In the genomic region with DNA sequence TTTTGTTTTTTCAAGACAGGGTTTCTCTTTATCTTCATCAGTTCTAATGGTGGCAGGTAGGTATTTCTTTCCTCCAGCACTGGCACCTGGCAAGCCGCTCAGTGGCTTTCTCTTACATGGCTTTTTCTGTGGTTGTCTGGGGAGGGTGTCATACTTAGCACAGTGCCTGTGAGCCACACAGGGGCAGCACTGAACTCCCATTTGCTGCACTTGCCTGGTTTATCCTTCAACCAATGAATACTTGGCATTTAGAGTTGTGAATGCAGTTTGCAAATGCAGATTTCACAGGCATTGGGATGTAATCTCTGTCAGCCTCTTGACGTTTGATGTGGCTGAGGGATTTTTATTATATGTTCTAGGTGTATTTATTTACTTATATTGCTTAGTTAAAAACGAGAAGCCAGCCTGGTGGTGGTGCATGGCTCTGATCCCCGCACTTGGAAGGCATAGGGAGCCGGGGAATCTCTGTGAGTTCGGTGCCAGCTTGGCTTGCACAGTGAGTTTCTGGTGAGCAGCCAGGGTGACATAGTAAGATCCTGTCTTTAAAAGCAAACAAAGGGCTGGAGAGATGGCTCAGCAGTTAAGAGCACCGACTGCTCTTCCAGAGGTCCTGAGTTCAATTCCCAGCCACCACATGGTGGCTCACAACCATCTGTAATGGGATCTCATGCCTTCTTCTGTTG, we compare ENCODE assay signal across 8 mouse cellular contexts. TPM values are rescaled to one million over a fixed set of nuclear protein-coding genes. Genes with fewer than 3 reads are reported as not detected.
A peak's percentile ranks its signal among the peaks of the same experiment; 100 is the strongest.
DNase-seq lines count a peak whose midpoint lies in the region; ATAC-seq and TF ChIP-seq lines count a peak whose summit lies in the region.

No protein-coding gene starts in this region.

- no peak overlapping the region for H3K4me2 ChIP-seq in embryonic facial prominence, embryonic 13.5 days
- no peak overlapping the region for H3K4me2 ChIP-seq in limb, embryonic 14.5 days (replicated peaks; ENCODE audit: low read depth, low read length, severe bottlenecking)

- H3K9me3 ChIP-seq in embryonic facial prominence, embryonic 13.5 days, result no peaks in the 10 kb centered on the region
- H3K9me3 ChIP-seq in embryonic facial prominence, embryonic 10.5 days, result no peaks in the 10 kb centered on the region
- no peaks in the 10 kb centered on the region for H3K9me3 ChIP-seq in limb, embryonic 14.5 days (ENCODE audit: control insufficient read depth, low read length)

- ATAC-seq in embryonic facial prominence, embryonic 13.5 days (ENCODE audit: insufficient number of reproducible peaks, insufficient read depth, low FRiP score, low TSS enrichment, low read depth), result no peak
- ATAC-seq in limb, embryonic 14.5 days (ENCODE audit: low FRiP score, low read depth), result no peak
- no peak for ATAC-seq in megakaryocyte-erythroid progenitor cell, adult 5-6 weeks (replicated peaks; ENCODE audit: low FRiP score, low TSS enrichment, poor library complexity, severe bottlenecking)

- intact Hi-C loops in left cerebral cortex, postnatal 14 days (cut with DNase I), result no loop called here
- intact Hi-C loops in left cerebral cortex, postnatal 4 days (cut with DNase I), result no loop called here

- H3K27ac ChIP-seq in embryonic facial prominence, embryonic 13.5 days, result peak overlapping the region; percentile 92; the same call in 1 of the 2 replicates
- no peak overlapping the region for H3K27ac ChIP-seq in embryonic facial prominence, embryonic 10.5 days (replicated peaks)
- H3K27ac ChIP-seq in bone marrow, adult 2 months (ENCODE audit: control insufficient read depth, insufficient read depth, low read depth, low read length, poor library complexity), result no peak overlapping the region
- H3K27ac ChIP-seq in limb, embryonic 14.5 days (replicated peaks; ENCODE audit: low read depth, low read length), result peak overlapping the region; percentile 90; the same call in 1 of the 2 replicates

- no peaks in the 10 kb centered on the region for H3K36me3 ChIP-seq in embryonic facial prominence, embryonic 13.5 days
- 0 out of 2 replicates have a peak, but pooled peaks cover 4% of the 10 kb centered on the region for H3K36me3 ChIP-seq in embryonic facial prominence, embryonic 10.5 days (replicated peaks)
- H3K36me3 ChIP-seq in limb, embryonic 14.5 days (ENCODE audit: control insufficient read depth, insufficient read depth, low read length), result no peaks in the 10 kb centered on the region

- WGBS in embryonic facial prominence, embryonic 13.5 days, result 67% methylated on average over 7 of the region's 7 CpGs
- 71% methylated on average over 7 of the region's 7 CpGs for WGBS in embryonic facial prominence, embryonic 10.5 days
- 69% methylated on average over 7 of the region's 7 CpGs for WGBS in bone marrow, adult 2 months
- WGBS in limb, embryonic 14.5 days, result 57% methylated on average over 7 of the region's 7 CpGs

- no peak overlapping the region for H3K9ac ChIP-seq in embryonic facial prominence, embryonic 13.5 days
- no peak overlapping the region for H3K9ac ChIP-seq in limb, embryonic 14.5 days (ENCODE audit: low read depth, low read length, severe bottlenecking)

- peak; percentile 28; the same call in 1 of the 2 replicates for TF ChIP-seq CTCF in bone marrow, adult 2 months (IDR thresholded peaks at IDR 0.05; ENCODE audit: control insufficient read depth, insufficient read depth, low read length)

- H3K4me3 ChIP-seq in embryonic facial prominence, embryonic 13.5 days, result no peak overlapping the region
- H3K4me3 ChIP-seq in embryonic facial prominence, embryonic 10.5 days, result no peak overlapping the region
- no peak overlapping the region for H3K4me3 ChIP-seq in bone marrow, adult 2 months (replicated peaks; ENCODE audit: control insufficient read depth, low read depth, low read length)
- no peak overlapping the region for H3K4me3 ChIP-seq in limb, embryonic 14.5 days (replicated peaks; ENCODE audit: low read length)

- peaks cover 10% of the 10 kb centered on the region for H3K27me3 ChIP-seq in embryonic facial prominence, embryonic 13.5 days
- peaks cover 22% of the 10 kb centered on the region for H3K27me3 ChIP-seq in embryonic facial prominence, embryonic 10.5 days (replicated peaks; ENCODE audit: low read depth, poor library complexity, severe bottlenecking)
- peaks cover under 1% of the 10 kb centered on the region; the same call in 1 of the 2 replicates for H3K27me3 ChIP-seq in limb, embryonic 14.5 days (ENCODE audit: control insufficient read depth, insufficient read depth, low read length)

- DNase-seq in embryonic facial prominence, embryonic 10.5 days (ENCODE audit: low spot score), result no peak
- DNase-seq in left cerebral cortex, postnatal 14 days (ENCODE audit: low spot score in 2 of 2), result peak; percentile 63 to 68
- no peak for DNase-seq in left cerebral cortex, postnatal 4 days
- no peak for DNase-seq in limb, embryonic 14.5 days (ENCODE audit: low spot score)
- no peak for DNase-seq in spleen, adult 18-20 months

- TF ChIP-seq POLR2A in bone marrow, adult 2 months (IDR thresholded peaks at IDR 0.05; ENCODE audit: borderline replicate concordance, control insufficient read depth, low read depth, low read length), result no peak
- TF ChIP-seq POLR2A in limb, embryonic 14.5 days (IDR thresholded peaks at IDR 0.05; ENCODE audit: borderline replicate concordance, extremely low read depth, insufficient read depth, insufficient read length), result no peak

- H3K4me1 ChIP-seq in embryonic facial prominence, embryonic 13.5 days, result peaks cover 26% of the 10 kb centered on the region
- peaks cover 27% of the 10 kb centered on the region for H3K4me1 ChIP-seq in embryonic facial prominence, embryonic 10.5 days
- H3K4me1 ChIP-seq in bone marrow, adult 2 months (ENCODE audit: control insufficient read depth, insufficient read depth, low read length), result peaks cover 11% of the 10 kb centered on the region
- peaks cover 24% of the 10 kb centered on the region for H3K4me1 ChIP-seq in limb, embryonic 14.5 days (ENCODE audit: control insufficient read depth, insufficient read depth, low read length)

RNA-seq across cellular contexts. Expression of a gene that starts 6.6 kb away (rescaled TPM):
- polyA plus RNA-seq in embryonic facial prominence, embryonic 13.5 days (2015; fragmentation: Nextera tagmentation; extraction: Ambion mirVana), result 48.5 and 54.1 TPM in 2 replicates
- polyA plus RNA-seq in embryonic facial prominence, embryonic 10.5 days (2016; fragmentation: Nextera tagmentation; extraction: Ambion mirVana), result 51.8 and 55.5 TPM in 2 replicates
- 100 to 1,000 TPM; 377 to 378 TPM for total RNA-seq in left cerebral cortex, postnatal 14 days (2021)
- 100 to 1,000 TPM; 349 to 380 TPM for total RNA-seq in left cerebral cortex, postnatal 4 days (2021)
- polyA plus RNA-seq in bone marrow, adult 2 months (2011; ENCODE audit: insufficient read depth, insufficient read length, low replicate concordance, missing spikeins), result 12.4 and 32.0 TPM in 2 replicates
- 47.7 and 50.3 TPM in 2 replicates for polyA plus RNA-seq in limb, embryonic 14.5 days (2012; rRNA removed)
- polyA plus RNA-seq in limb, embryonic 14.5 days (2014; fragmentation: Nextera tagmentation; extraction: Ambion mirVana), result 47.3 and 48.4 TPM in 2 replicates
- 33.8 and 42.9 TPM in 2 replicates for total RNA-seq in megakaryocyte-erythroid progenitor cell, adult 5-6 weeks (2014; fragmentation: Nextera tagmentation)
- total RNA-seq in megakaryocyte-erythroid progenitor cell, adult 5-6 weeks (2017), result 25.3 and 38.1 TPM in 2 replicates

RNA-seq across cellular contexts. Expression of a gene that starts 25.8 kb away (rescaled TPM):
- polyA plus RNA-seq in embryonic facial prominence, embryonic 13.5 days (2015; fragmentation: Nextera tagmentation; extraction: Ambion mirVana), result 0.10 TPM in 1 of 2 replicates, not detected in the other
- polyA plus RNA-seq in embryonic facial prominence, embryonic 10.5 days (2016; fragmentation: Nextera tagmentation; extraction: Ambion mirVana), result 0.11 and 1.0 TPM in 2 replicates
- total RNA-seq in left cerebral cortex, postnatal 14 days (2021), result not detected
- not detected for total RNA-seq in left cerebral cortex, postnatal 4 days (2021)
- not detected in 2 replicates for polyA plus RNA-seq in bone marrow, adult 2 months (2011; ENCODE audit: insufficient read depth, insufficient read length, low replicate concordance, missing spikeins)
- 0.03 and 0.04 TPM in 2 replicates for polyA plus RNA-seq in limb, embryonic 14.5 days (2012; rRNA removed)
- not detected in 2 replicates for polyA plus RNA-seq in limb, embryonic 14.5 days (2014; fragmentation: Nextera tagmentation; extraction: Ambion mirVana)
- 0.35 TPM in 1 of 2 replicates, not detected in the other for total RNA-seq in megakaryocyte-erythroid progenitor cell, adult 5-6 weeks (2014; fragmentation: Nextera tagmentation)
- total RNA-seq in megakaryocyte-erythroid progenitor cell, adult 5-6 weeks (2017), result not detected in 2 replicates

RNA-seq across cellular contexts. Expression of a gene that starts 32.3 kb away (rescaled TPM):
- polyA plus RNA-seq in embryonic facial prominence, embryonic 13.5 days (2015; fragmentation: Nextera tagmentation; extraction: Ambion mirVana), result 3.4 and 5.9 TPM in 2 replicates
- 7.5 and 10.3 TPM in 2 replicates for polyA plus RNA-seq in embryonic facial prominence, embryonic 10.5 days (2016; fragmentation: Nextera tagmentation; extraction: Ambion mirVana)
- under 1 TPM; 0.24 to 0.44 TPM for total RNA-seq in left cerebral cortex, postnatal 14 days (2021)
- total RNA-seq in left cerebral cortex, postnatal 4 days (2021), result under 1 TPM in 1 of 2 experiments, not detected in 1; 0.46 TPM
- 0.61 TPM in 1 of 2 replicates, not detected in the other for polyA plus RNA-seq in bone marrow, adult 2 months (2011; ENCODE audit: insufficient read depth, insufficient read length, low replicate concordance, missing spikeins)
- 1.7 TPM in 2 replicates for polyA plus RNA-seq in limb, embryonic 14.5 days (2012; rRNA removed)
- polyA plus RNA-seq in limb, embryonic 14.5 days (2014; fragmentation: Nextera tagmentation; extraction: Ambion mirVana), result 1.4 and 1.7 TPM in 2 replicates
- 2.9 and 5.7 TPM in 2 replicates for total RNA-seq in megakaryocyte-erythroid progenitor cell, adult 5-6 weeks (2014; fragmentation: Nextera tagmentation)
- 2.2 and 3.1 TPM in 2 replicates for total RNA-seq in megakaryocyte-erythroid progenitor cell, adult 5-6 weeks (2017)

Comparison
In these comparisons a context has a peak if more than half of its experiments do, and no peak if none do; other contexts are left out.
1. H3K27ac ChIP-seq: peak in embryonic facial prominence, embryonic 13.5 days (single experiment) and limb, embryonic 14.5 days (single experiment); none in embryonic facial prominence, embryonic 10.5 days (single experiment) and bone marrow, adult 2 months (single experiment).
2. DNase-seq: peak in left cerebral cortex, postnatal 14 days (2 of 2); none in embryonic facial prominence, embryonic 10.5 days (single experiment), left cerebral cortex, postnatal 4 days (single experiment), limb, embryonic 14.5 days (single experiment) and spleen, adult 18-20 months (0 of 2).